Comparison of ENCODE assay signal across 8 mouse cellular contexts in genomic region chr3:79202275-79203153, GRCm38 (mm10).
DNase-seq lines count a peak whose midpoint lies in the region; ATAC-seq lines count a peak whose summit lies in the region.

No protein-coding gene starts in this region.

- H3K36me3 ChIP-seq in embryonic facial prominence, embryonic 12.5 days, result no peaks in the 10 kb centered on the region
- no peaks in the 10 kb centered on the region for H3K36me3 ChIP-seq in heart, embryonic 12.5 days
- no peaks in the 10 kb centered on the region for H3K36me3 ChIP-seq in kidney, embryonic 15.5 days
- no peaks in the 10 kb centered on the region for H3K36me3 ChIP-seq in liver, embryonic 11.5 days (ENCODE audit: control insufficient read depth, insufficient read depth, low read length)

- H3K4me3 ChIP-seq in embryonic facial prominence, embryonic 12.5 days, result no peak overlapping the region
- no peak overlapping the region for H3K4me3 ChIP-seq in heart, embryonic 12.5 days
- H3K4me3 ChIP-seq in kidney, embryonic 15.5 days (replicated peaks), result no peak overlapping the region
- H3K4me3 ChIP-seq in liver, embryonic 11.5 days (ENCODE audit: low read depth, low read length), result no peak overlapping the region

- H3K9ac ChIP-seq in embryonic facial prominence, embryonic 12.5 days, result no peak overlapping the region
- no peak overlapping the region for H3K9ac ChIP-seq in heart, embryonic 12.5 days
- H3K9ac ChIP-seq in kidney, embryonic 15.5 days, result no peak overlapping the region
- H3K9ac ChIP-seq in liver, embryonic 11.5 days (ENCODE audit: low read depth, low read length), result no peak overlapping the region

- no peaks in the 10 kb centered on the region for H3K27me3 ChIP-seq in embryonic facial prominence, embryonic 12.5 days
- no peaks in the 10 kb centered on the region for H3K27me3 ChIP-seq in heart, embryonic 12.5 days (replicated peaks)
- no peaks in the 10 kb centered on the region for H3K27me3 ChIP-seq in kidney, embryonic 15.5 days
- no peaks in the 10 kb centered on the region for H3K27me3 ChIP-seq in liver, embryonic 11.5 days (replicated peaks; ENCODE audit: control insufficient read depth, insufficient read depth, low read length)

- 39% methylated on average over 11 of the region's 11 CpGs for WGBS in embryonic facial prominence, embryonic 12.5 days
- WGBS in heart, embryonic 12.5 days, result 32% methylated on average over 11 of the region's 11 CpGs
- 38% methylated on average over 11 of the region's 11 CpGs for WGBS in kidney, embryonic 15.5 days
- 30% methylated on average over 11 of the region's 11 CpGs for WGBS in liver, embryonic 11.5 days

- no peak overlapping the region for H3K27ac ChIP-seq in embryonic facial prominence, embryonic 12.5 days
- H3K27ac ChIP-seq in heart, embryonic 12.5 days (ENCODE audit: poor library complexity, severe bottlenecking), result 0 out of 2 replicates have a peak overlapping the region, but pooled peaks have one; percentile 8
- H3K27ac ChIP-seq in kidney, embryonic 15.5 days, result 0 out of 2 replicates have a peak overlapping the region, but pooled peaks have one; percentile 14
- H3K27ac ChIP-seq in liver, embryonic 11.5 days (ENCODE audit: low read depth, low read length), result no peak overlapping the region

- peak; percentile 93 for ATAC-seq in CD4-positive, CD25-positive, alpha-beta regulatory T cell, adult 4 months
- ATAC-seq in embryonic facial prominence, embryonic 12.5 days (ENCODE audit: insufficient number of reproducible peaks, insufficient read depth, low FRiP score, low TSS enrichment), result peak; percentile 61; the same call in 1 of the 2 replicates
- peak; percentile 45; the same call in 1 of the 2 replicates for ATAC-seq in heart, embryonic 12.5 days (ENCODE audit: insufficient number of reproducible peaks, low FRiP score)
- ATAC-seq in kidney, embryonic 15.5 days (replicated peaks; ENCODE audit: low FRiP score), result peak; percentile 69
- peak; percentile 47 for ATAC-seq in liver, embryonic 11.5 days (replicated peaks; ENCODE audit: low FRiP score)

- H3K9me3 ChIP-seq in embryonic facial prominence, embryonic 12.5 days, result no peaks in the 10 kb centered on the region
- H3K9me3 ChIP-seq in heart, embryonic 12.5 days (replicated peaks), result no peaks in the 10 kb centered on the region
- no peaks in the 10 kb centered on the region; the same call in 1 of the 2 replicates for H3K9me3 ChIP-seq in kidney, embryonic 15.5 days (replicated peaks)
- H3K9me3 ChIP-seq in liver, embryonic 11.5 days (ENCODE audit: control insufficient read depth, low read length), result no peaks in the 10 kb centered on the region

- DNase-seq in adrenal gland, postnatal 36 days, result peak; percentile 72 to 79
- DNase-seq in liver, embryonic 11.5 days (ENCODE audit: low spot score), result no peak
- peak; percentile 62 for DNase-seq in neural tube, embryonic 10.5 days (ENCODE audit: extremely low spot score, low spot score)
- peak; percentile 22 for DNase-seq in testis, postnatal 14 days (ENCODE audit: low spot score)

- no peak overlapping the region for H3K4me2 ChIP-seq in embryonic facial prominence, embryonic 12.5 days (replicated peaks)
- H3K4me2 ChIP-seq in heart, embryonic 12.5 days, result peak overlapping the region; percentile 38
- 0 out of 2 replicates have a peak overlapping the region, but pooled peaks have one; percentile 16 for H3K4me2 ChIP-seq in kidney, embryonic 15.5 days
- H3K4me2 ChIP-seq in liver, embryonic 11.5 days, result peak overlapping the region; percentile 20; the same call in 1 of the 2 replicates

- peaks cover 10% of the 10 kb centered on the region for H3K4me1 ChIP-seq in embryonic facial prominence, embryonic 12.5 days
- H3K4me1 ChIP-seq in heart, embryonic 12.5 days (replicated peaks), result peaks cover 20% of the 10 kb centered on the region
- H3K4me1 ChIP-seq in kidney, embryonic 15.5 days, result peaks cover 16% of the 10 kb centered on the region
- H3K4me1 ChIP-seq in liver, embryonic 11.5 days (replicated peaks; ENCODE audit: control insufficient read depth, insufficient read depth, low read length), result peaks cover 8% of the 10 kb centered on the region

Comparison
In these comparisons a context has a peak if more than half of its experiments do, and no peak if none do; other contexts are left out.
1. H3K27ac ChIP-seq: peak in heart, embryonic 12.5 days (single experiment) and kidney, embryonic 15.5 days (single experiment); none in embryonic facial prominence, embryonic 12.5 days (single experiment) and liver, embryonic 11.5 days (single experiment).
2. Peak in every context shown above with its lines, with median percentiles within 50 percentile points of each other: ATAC-seq.